Mouse (Mus musculus): Measurements from ENCODE around the gene Rbfox1. TPM values are rescaled to one million over a fixed set of nuclear protein-coding genes. Genes with fewer than 3 reads are reported as not detected.

The Rbfox1 gene
- polyA plus RNA-seq, 1 experiment from 2014 or later = not detected

DNA sequence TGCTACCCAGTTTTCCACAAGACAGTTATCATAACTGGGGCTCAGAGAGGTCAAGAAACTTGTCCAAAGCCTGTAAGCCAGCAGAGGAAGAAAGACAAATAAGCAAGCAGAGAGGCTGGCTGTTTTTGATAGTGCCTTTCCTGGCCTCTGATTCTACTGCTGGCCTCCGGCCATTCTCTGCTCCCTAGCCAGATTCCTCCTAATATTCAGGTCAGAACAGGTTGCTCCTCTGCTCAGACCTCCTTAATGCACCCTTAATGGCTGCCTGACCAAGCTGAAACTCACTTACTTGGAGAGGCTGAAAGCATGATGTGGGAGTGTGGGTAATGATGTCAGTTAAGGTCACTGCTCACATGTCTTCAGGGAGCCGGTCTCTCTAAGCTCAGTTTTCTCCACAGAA, 270.4 kb downstream of the Rbfox1 start:
- Histone ChIP-seq H3K27ac (no peak overlapping the region), H3K4me3 (ENCODE audit: inconsistent target) (no peak overlapping the region), H3K36me3 (ENCODE audit: inconsistent target) (no peaks in the 10 kb centered on the region), H3K79me2 (ENCODE audit: inconsistent target) (no peaks in the 10 kb centered on the region)
- WGBS (ENCODE audit: missing documents) = 85% methylated on average over 2 of the region's 2 CpGs

DNA sequence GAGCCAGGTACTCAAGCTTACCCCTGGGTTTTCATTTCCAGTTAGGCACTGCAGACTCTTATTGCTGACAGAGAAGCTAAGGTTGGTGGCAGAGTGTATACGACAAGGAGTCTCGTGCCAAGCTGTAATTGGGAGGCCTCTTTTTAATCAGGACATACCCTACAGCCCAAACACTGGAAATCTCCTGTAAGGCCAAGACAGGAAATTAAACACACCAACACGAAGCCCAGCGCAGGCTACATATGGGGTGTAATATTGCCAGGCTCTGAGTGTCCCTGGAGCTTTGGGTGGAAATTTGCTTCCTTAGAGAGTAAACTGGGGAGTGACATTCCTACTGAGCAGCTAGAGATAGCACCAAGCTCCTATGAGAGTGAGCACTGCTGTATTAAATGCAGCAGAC, 279.3 kb downstream of the Rbfox1 start:
- H3K4me3 ChIP-seq (ENCODE audit: inconsistent target) = no peak overlapping the region
- no peak overlapping the region for H3K27ac ChIP-seq
- H3K36me3 ChIP-seq (ENCODE audit: inconsistent target) = no peaks in the 10 kb centered on the region
- H3K79me2 ChIP-seq (ENCODE audit: inconsistent target) = no peaks in the 10 kb centered on the region
- WGBS (ENCODE audit: missing documents) = 80% methylated on average over 4 of the region's 4 CpGs

- no peaks in the 10 kb centered on the region for H3K79me2 ChIP-seq (ENCODE audit: inconsistent target)
- 88% methylated on average over 5 of the region's 5 CpGs for WGBS (ENCODE audit: missing documents)
- H3K36me3 ChIP-seq (ENCODE audit: inconsistent target) = no peaks in the 10 kb centered on the region
- no peak overlapping the region for H3K4me3 ChIP-seq (ENCODE audit: inconsistent target)
- no peak overlapping the region for H3K27ac ChIP-seq
Observed at GRCm38 (mm10) chr16:6169346-6169745, 284.2 kb downstream of the Rbfox1 start.

- H3K4me3 ChIP-seq (ENCODE audit: inconsistent target) = no peak overlapping the region
- no peaks in the 10 kb centered on the region for H3K36me3 ChIP-seq (ENCODE audit: inconsistent target)
- no peak overlapping the region for H3K27ac ChIP-seq
- no peaks in the 10 kb centered on the region for H3K79me2 ChIP-seq (ENCODE audit: inconsistent target)
- 91% methylated on average over 9 of the region's 9 CpGs for WGBS (ENCODE audit: missing documents)
Observed at GRCm38 (mm10) chr16:6180819-6181218, 295.7 kb downstream of the Rbfox1 start.

GRCm38 (mm10) chr16:6182329-6182728, 297.2 kb downstream of the Rbfox1 start:
- Histone ChIP-seq H3K27ac (no peak overlapping the region), H3K4me3 (ENCODE audit: inconsistent target) (no peak overlapping the region), H3K79me2 (ENCODE audit: inconsistent target) (no peaks in the 10 kb centered on the region), H3K36me3 (ENCODE audit: inconsistent target) (no peaks in the 10 kb centered on the region)

DNA sequence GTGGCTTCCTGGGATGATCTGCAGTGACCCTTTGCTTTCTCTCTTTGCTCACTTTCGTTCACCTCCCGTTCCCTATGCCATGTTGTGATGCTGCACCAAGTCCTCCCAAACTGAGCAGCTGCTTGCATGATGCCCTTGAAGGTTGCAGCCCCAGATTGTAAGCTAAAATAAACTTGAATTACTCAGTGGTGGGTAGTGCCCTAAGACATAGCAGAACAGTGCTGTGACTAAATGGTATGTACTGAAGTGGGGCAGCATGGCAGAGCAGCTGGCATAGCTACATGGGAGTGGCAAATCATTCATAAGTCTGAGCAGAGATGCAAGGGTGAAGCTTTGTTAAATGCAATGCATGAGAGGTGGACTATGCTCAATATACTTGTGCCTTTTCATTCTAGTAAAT, 307.2 kb downstream of the Rbfox1 start:
- WGBS (ENCODE audit: missing documents) = 92% methylated on average over 2 of the region's 2 CpGs
- H3K79me2 ChIP-seq (ENCODE audit: inconsistent target) = no peaks in the 10 kb centered on the region
- no peaks in the 10 kb centered on the region for H3K36me3 ChIP-seq (ENCODE audit: inconsistent target)
- no peak overlapping the region for H3K27ac ChIP-seq
- no peak overlapping the region for H3K4me3 ChIP-seq (ENCODE audit: inconsistent target)

- H3K36me3 ChIP-seq (ENCODE audit: inconsistent target) = no peaks in the 10 kb centered on the region
- H3K4me3 ChIP-seq (ENCODE audit: inconsistent target) = no peak overlapping the region
- no peak overlapping the region for H3K27ac ChIP-seq
- no peaks in the 10 kb centered on the region for H3K79me2 ChIP-seq (ENCODE audit: inconsistent target)
Observed at GRCm38 (mm10) chr16:6206431-6206830, 321.3 kb downstream of the Rbfox1 start.

DNA sequence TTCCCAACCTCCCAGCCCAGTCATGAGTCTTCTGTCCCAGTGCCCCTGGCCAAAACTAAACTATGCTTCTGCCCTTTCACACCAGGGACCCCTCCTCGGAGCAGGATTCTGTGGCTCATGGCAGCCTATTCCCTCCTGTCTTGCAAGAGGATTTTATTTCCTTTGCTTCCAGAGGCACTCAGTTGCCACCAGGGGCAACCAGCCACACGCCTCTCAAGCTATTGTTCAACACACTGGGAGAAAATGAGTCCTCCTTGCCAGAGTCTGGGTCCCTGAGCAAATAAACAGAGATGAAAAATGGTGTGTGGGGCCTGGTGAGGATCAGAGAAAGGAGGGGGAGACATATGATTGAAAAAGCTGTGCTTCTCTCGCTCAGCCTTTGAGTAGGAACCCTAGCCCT, 327.8 kb downstream of the Rbfox1 start:
- no peaks in the 10 kb centered on the region for H3K36me3 ChIP-seq (ENCODE audit: inconsistent target)
- 51% methylated on average over 3 of the region's 3 CpGs for WGBS (ENCODE audit: missing documents)
- no peaks in the 10 kb centered on the region for H3K79me2 ChIP-seq (ENCODE audit: inconsistent target)
- H3K27ac ChIP-seq = no peak overlapping the region
- H3K4me3 ChIP-seq (ENCODE audit: inconsistent target) = no peak overlapping the region

GRCm38 (mm10) chr16:6227449-6227848, 342.3 kb downstream of the Rbfox1 start:
- WGBS (ENCODE audit: missing documents) = 82% methylated on average over 6 of the region's 6 CpGs
- Histone ChIP-seq H3K79me2 (ENCODE audit: inconsistent target) (no peaks in the 10 kb centered on the region), H3K36me3 (ENCODE audit: inconsistent target) (no peaks in the 10 kb centered on the region), H3K27ac (no peak overlapping the region), H3K4me3 (ENCODE audit: inconsistent target) (no peak overlapping the region)

- Histone ChIP-seq H3K79me2 (ENCODE audit: inconsistent target) (no peaks in the 10 kb centered on the region), H3K36me3 (ENCODE audit: inconsistent target) (no peaks in the 10 kb centered on the region), H3K27ac (no peak overlapping the region), H3K4me3 (ENCODE audit: inconsistent target) (no peak overlapping the region)
- WGBS (ENCODE audit: missing documents) = 81% methylated on average over 2 of the region's 2 CpGs
Observed at GRCm38 (mm10) chr16:6232966-6233365, 347.8 kb downstream of the Rbfox1 start.

- 89% methylated on average over 4 of the region's 4 CpGs for WGBS (ENCODE audit: missing documents)
- Histone ChIP-seq H3K36me3 (ENCODE audit: inconsistent target) (no peaks in the 10 kb centered on the region), H3K27ac (no peak overlapping the region), H3K4me3 (ENCODE audit: inconsistent target) (no peak overlapping the region), H3K79me2 (ENCODE audit: inconsistent target) (no peaks in the 10 kb centered on the region)
Observed at GRCm38 (mm10) chr16:6241393-6241792, 356.2 kb downstream of the Rbfox1 start.

- Histone ChIP-seq H3K4me3 (ENCODE audit: inconsistent target) (no peak overlapping the region), H3K36me3 (ENCODE audit: inconsistent target) (no peaks in the 10 kb centered on the region), H3K27ac (no peak overlapping the region), H3K79me2 (ENCODE audit: inconsistent target) (no peaks in the 10 kb centered on the region)
- 75% methylated on average over 3 of the region's 3 CpGs for WGBS (ENCODE audit: missing documents)
Observed at GRCm38 (mm10) chr16:6242468-6242867, 357.3 kb downstream of the Rbfox1 start.

DNA sequence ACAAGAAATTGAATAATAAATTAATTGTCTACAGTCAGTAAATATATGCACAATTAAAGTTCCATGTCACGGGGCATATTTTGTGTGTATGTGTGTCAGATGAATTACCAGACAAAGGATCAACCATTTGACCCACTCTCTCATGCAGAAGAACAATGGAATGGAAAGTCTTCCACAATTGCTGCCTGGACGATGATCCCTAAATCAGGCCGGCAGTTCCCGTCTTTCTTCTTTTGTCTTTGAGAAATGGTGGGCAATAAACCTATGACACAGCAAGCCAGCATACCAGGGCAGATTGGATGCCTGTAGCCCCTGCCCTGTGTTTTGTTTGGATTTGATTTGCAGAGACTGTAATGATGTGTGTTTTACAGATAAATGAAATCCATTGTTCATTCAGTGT, 362.4 kb downstream of the Rbfox1 start:
- 46% methylated on average over 4 of the region's 4 CpGs for WGBS (ENCODE audit: missing documents)

DNA sequence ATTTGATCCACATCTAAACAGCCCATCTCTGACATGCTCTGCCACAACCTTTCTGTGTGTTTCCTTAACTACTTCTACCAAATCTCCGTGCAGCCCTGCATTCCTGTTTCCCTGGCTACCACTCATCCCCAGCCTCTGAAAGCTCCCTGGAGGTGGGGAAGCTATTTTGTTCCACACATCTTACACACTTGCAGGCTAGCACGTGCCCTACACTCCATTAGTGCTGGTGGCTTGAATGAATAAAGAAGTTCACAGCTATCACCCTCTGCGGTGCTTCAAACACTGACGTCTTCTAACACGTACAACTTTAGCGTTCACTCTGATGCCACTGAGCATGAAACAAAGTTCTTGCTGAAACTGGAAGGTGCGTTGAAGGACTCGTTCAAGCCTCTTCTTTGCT, 379.4 kb downstream of the Rbfox1 start:
- WGBS (ENCODE audit: missing documents) = 86% methylated on average over 8 of the region's 8 CpGs
- H3K79me2 ChIP-seq (ENCODE audit: inconsistent target) = no peaks in the 10 kb centered on the region
- no peak overlapping the region for H3K4me3 ChIP-seq (ENCODE audit: inconsistent target)
- no peaks in the 10 kb centered on the region for H3K36me3 ChIP-seq (ENCODE audit: inconsistent target)
- no peak overlapping the region for H3K27ac ChIP-seq

More for the DNA sequence above, 362.4 kb downstream of the Rbfox1 start:
- Histone ChIP-seq H3K36me3 (ENCODE audit: inconsistent target) (no peaks in the 10 kb centered on the region), H3K79me2 (ENCODE audit: inconsistent target) (no peaks in the 10 kb centered on the region), H3K4me3 (ENCODE audit: inconsistent target) (no peak overlapping the region), H3K27ac (no peak overlapping the region)

DNA sequence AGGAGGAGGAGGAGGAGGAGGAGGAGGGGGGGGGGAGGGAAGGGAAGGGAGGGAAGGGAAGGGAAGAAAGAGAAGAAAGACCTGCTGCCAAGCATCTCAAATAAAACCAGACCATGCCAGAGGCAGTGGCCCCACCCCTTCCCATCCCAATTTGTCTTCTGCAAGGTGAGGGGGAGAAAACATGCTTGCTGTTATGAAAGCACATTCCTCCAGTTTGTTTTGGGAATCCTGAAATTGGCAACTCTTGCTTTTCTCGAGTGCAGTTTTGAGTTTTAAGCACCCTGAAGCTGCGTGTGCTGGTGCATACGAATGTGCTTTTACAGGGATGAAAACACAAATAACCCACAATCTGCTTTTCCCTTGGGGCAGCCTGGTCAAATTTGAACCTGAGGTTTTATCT, 380.5 kb downstream of the Rbfox1 start:
- Histone ChIP-seq H3K4me3 (ENCODE audit: inconsistent target) (no peak overlapping the region), H3K27ac (no peak overlapping the region), H3K36me3 (ENCODE audit: inconsistent target) (no peaks in the 10 kb centered on the region), H3K79me2 (ENCODE audit: inconsistent target) (no peaks in the 10 kb centered on the region)
- WGBS (ENCODE audit: missing documents) = 93% methylated on average over 3 of the region's 3 CpGs

DNA sequence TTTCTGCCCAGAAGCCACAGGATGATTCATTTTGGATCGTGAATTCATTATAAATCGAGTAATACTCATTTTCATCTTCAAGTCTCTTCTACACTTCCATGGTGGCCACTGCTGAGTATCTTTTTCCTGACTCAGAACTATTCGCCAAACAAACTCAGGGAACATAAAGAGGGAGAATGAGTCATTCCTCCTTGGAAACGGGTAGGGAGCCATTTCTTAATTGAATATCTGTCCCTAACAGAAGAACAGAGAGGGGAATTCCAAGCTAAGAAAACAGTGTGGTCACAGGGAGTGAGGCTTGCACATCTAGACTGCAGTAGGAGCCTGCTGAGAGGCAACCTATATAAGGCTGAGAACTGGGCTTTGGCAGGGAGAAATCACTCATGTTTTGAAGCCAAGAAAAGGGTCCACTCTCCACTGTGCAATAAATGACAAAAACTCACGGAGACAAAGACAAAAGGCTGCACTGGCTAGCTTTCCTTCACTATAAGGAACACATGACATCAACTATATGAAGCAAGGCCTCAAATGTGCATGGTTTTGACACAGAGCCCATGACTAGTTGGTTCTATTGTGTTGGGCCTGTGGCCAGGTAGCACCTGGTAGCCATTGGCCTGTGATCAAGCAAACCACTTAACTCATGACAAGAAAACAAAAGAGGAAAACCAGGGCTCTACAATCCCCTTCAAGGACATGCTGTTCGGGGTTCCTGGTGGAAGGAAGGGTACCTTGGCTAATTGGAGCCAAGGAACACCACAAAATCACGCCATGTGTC, 386.6 kb downstream of the Rbfox1 start:
- WGBS (ENCODE audit: missing documents) = 61% methylated on average over 7 of the region's 7 CpGs
- no peaks in the 10 kb centered on the region for H3K79me2 ChIP-seq (ENCODE audit: inconsistent target)
- H3K36me3 ChIP-seq (ENCODE audit: inconsistent target) = no peaks in the 10 kb centered on the region
- no peak overlapping the region for H3K4me3 ChIP-seq (ENCODE audit: inconsistent target)
- no peak overlapping the region for H3K27ac ChIP-seq
